Mouse (Mus musculus): ENCODE results near the gene Pld6.

- TF ChIP-seq POLR2A (IDR thresholded peaks at IDR 0.05; ENCODE audit: low read depth, low read length) (no peak), CTCF (IDR thresholded peaks at IDR 0.05; ENCODE audit: extremely low read depth, insufficient read length, insufficient replicate concordance, low read depth, low read length) (no peak)
Observed at GRCm38 (mm10) chr11:59783591-59783990, 3.9 kb downstream of the Pld6 start.

Data from small intestine, adult 2 months (tissue).